Mouse (Mus musculus) forebrain, embryonic 10.5 days (tissue): ENCODE data around the gene Gm8764. TPM values are rescaled to one million over a fixed set of nuclear protein-coding genes. Genes with fewer than 3 reads are reported as not detected.
"Not testable (repeated sequence)": the region's sequence is repeated elsewhere in the genome, so short reads cannot be mapped to it uniquely, and the experiment has no call there.

Source experiments
- DNase-seq: peaks from one replicate; pipeline ENCODE4 v3.0.0-alpha.2; 2017; ENCODE audit warnings: low spot score; ENCODE audit errors: extremely low spot score
- H3K27ac ChIP-seq: fragments of 300-500 bp; sonication (generic); 2 replicates; pipeline ENCODE4 v1.5.1; 2016; ENCODE audit warnings: mild to moderate bottlenecking
- H3K27me3 ChIP-seq: fragments of 300-500 bp; sonication (generic); 2 replicates; pipeline ENCODE4 v1.6.1; 2016; ENCODE audit warnings: mild to moderate bottlenecking; ENCODE audit not compliant: poor library complexity, severe bottlenecking
- H3K36me3 ChIP-seq: fragments of 300-500 bp; sonication (generic); replicated peaks from 2 replicates; pipeline ENCODE4 v1.6.1; 2016; ENCODE audit warnings: mild to moderate bottlenecking, moderate library complexity
- H3K4me1 ChIP-seq: fragments of 300-500 bp; sonication (generic); 2 replicates; pipeline ENCODE4 v1.6.1; 2016
- H3K4me3 ChIP-seq: fragments of 300-500 bp; sonication (generic); 2 replicates; pipeline ENCODE4 v1.5.1; 2016; ENCODE audit warnings: mild to moderate bottlenecking, moderate library complexity
- H3K9me3 ChIP-seq: fragments of 300-500 bp; sonication (generic); 2 replicates; pipeline ENCODE4 v1.6.1; 2016; ENCODE audit warnings: mild to moderate bottlenecking, moderate library complexity
- WGBS: fragments of 180-500 bp; shearing (Covaris S2); methylation state at CpG from one replicate; pipeline ENCODE4 v1.1.7; 2016; 5-methylcytosine and 5-hydroxymethylcytosine counted together
- polyA plus RNA-seq: library from polyadenylated mRNA; unstranded; fragments of >200 nt; fragmentation: Nextera tagmentation; extraction: Ambion mirVana; gene quantifications from 2 replicates; pipeline ENCODE4 v1.2.1, GENCODE M21; 2016

Gm8764 gene
- polyA plus RNA-seq, result not detected in 2 replicates

DNA sequence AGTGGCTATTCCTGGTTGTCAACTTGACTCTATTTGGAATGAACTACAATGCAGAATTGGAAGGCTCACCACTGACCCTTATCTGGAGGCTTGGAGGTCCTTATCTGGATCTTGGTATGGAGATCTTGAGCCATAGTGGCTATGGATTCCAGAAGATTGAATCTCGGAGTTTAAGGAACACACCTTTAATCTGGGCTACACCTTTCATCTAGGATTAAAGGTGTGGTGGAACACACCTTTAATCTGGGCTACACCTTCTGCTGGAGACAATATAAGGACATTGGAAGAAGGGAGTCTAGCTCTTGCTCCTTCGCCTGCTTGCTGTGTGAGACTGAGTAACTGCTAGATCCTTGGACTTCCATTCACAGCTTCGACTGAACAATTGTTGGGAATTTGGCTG lies at the start of gene Gm8764:
Gene Gm8764, plus strand, starts transcription at position 301 of the 400 bp plus-strand sequence.
- H3K27me3 ChIP-seq, H3K27ac ChIP-seq, H3K9me3 ChIP-seq, H3K4me1 ChIP-seq, H3K36me3 ChIP-seq, DNase-seq, H3K4me3 ChIP-seq: not testable (repeated sequence)
- no CpG with 5 or more reads among the region's 3 CpGs for WGBS

DNA sequence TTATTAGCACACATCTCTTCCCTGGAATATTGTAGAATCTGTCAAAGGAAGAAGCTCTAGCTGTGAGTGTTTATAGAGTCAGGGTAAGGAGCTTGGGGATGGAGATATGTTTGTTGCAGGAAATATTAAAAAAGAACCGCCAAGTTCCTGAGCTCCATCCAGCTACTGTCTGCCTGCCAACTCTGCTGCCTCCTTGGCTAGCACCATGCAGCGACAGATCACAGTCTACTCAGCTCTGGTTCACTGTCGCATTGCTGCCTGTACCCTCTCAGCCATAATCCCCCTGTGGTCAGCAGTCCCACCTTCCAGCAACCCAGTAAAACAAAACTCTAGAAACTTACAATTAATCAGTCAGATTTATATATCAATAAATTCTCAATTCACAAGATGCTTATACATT lies 49.8 kb upstream of the Gm8764 start:
- Histone ChIP-seq H3K27me3 (no peaks in the 10 kb centered on the region), H3K27ac (no peak overlapping the region), H3K4me1 (no peaks in the 10 kb centered on the region), H3K9me3 (no peaks in the 10 kb centered on the region), H3K36me3 (no peaks in the 10 kb centered on the region), H3K4me3 (no peak overlapping the region)
- WGBS, result 86% methylated on average over 3 of the region's 3 CpGs
- DNase-seq, result no peak

DNA sequence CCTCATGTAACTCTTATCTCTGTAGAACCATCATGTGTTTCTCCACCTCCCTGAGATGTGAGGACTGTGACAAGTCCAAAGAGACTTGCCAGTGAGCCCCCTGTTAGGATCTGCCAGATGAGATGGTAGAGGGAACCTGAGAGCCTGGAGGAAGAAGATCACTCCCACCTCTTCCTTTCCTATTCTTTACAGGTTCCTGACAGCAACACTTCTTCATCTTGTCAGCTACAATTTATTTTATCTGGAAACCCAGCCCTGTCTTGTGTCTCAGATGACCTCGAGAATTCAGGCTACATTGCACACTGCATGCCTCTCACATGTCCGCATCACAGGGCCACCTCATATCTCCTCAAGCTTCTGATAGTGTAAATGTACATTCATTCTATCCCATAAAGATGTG lies 41.5 kb upstream of the Gm8764 start:
- DNase-seq, result no peak
- Histone ChIP-seq H3K4me3 (no peak overlapping the region), H3K36me3 (no peaks in the 10 kb centered on the region), H3K4me1 (no peaks in the 10 kb centered on the region), H3K27ac (no peak overlapping the region), H3K9me3 (no peaks in the 10 kb centered on the region), H3K27me3 (no peaks in the 10 kb centered on the region)
- 85% methylated on average over 2 of the region's 2 CpGs for WGBS

DNA sequence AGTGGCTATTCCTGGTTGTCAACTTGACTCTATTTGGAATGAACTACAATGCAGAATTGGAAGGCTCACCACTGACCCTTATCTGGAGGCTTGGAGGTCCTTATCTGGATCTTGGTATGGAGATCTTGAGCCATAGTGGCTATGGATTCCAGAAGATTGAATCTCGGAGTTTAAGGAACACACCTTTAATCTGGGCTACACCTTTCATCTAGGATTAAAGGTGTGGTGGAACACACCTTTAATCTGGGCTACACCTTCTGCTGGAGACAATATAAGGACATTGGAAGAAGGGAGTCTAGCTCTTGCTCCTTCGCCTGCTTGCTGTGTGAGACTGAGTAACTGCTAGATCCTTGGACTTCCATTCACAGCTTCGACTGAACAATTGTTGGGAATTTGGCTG lies 17.1 kb upstream of the Gm8764 start, which contains the start of gene Gm21293:
Gene Gm21293, plus strand, starts transcription at position 301 of the 400 bp plus-strand sequence.
- H3K27me3 ChIP-seq, H3K9me3 ChIP-seq, H3K27ac ChIP-seq, H3K4me3 ChIP-seq, H3K36me3 ChIP-seq, H3K4me1 ChIP-seq, DNase-seq: not testable (repeated sequence)
- no CpG with 5 or more reads among the region's 3 CpGs for WGBS

DNA sequence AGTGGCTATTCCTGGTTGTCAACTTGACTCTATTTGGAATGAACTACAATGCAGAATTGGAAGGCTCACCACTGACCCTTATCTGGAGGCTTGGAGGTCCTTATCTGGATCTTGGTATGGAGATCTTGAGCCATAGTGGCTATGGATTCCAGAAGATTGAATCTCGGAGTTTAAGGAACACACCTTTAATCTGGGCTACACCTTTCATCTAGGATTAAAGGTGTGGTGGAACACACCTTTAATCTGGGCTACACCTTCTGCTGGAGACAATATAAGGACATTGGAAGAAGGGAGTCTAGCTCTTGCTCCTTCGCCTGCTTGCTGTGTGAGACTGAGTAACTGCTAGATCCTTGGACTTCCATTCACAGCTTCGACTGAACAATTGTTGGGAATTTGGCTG lies 8.6 kb upstream of the Gm8764 start, which contains the start of gene Gm6763:
Gene Gm6763, plus strand, starts transcription at position 301 of the 400 bp plus-strand sequence.
- H3K9me3 ChIP-seq, H3K27me3 ChIP-seq, H3K4me3 ChIP-seq, DNase-seq, H3K27ac ChIP-seq, H3K4me1 ChIP-seq, H3K36me3 ChIP-seq: not testable (repeated sequence)
- WGBS, result no CpG with 5 or more reads among the region's 3 CpGs

DNA sequence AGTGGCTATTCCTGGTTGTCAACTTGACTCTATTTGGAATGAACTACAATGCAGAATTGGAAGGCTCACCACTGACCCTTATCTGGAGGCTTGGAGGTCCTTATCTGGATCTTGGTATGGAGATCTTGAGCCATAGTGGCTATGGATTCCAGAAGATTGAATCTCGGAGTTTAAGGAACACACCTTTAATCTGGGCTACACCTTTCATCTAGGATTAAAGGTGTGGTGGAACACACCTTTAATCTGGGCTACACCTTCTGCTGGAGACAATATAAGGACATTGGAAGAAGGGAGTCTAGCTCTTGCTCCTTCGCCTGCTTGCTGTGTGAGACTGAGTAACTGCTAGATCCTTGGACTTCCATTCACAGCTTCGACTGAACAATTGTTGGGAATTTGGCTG lies 8.4 kb downstream of the Gm8764 start, which contains the start of gene Gm21304:
Gene Gm21304, plus strand, starts transcription at position 301 of the 400 bp plus-strand sequence.
- not testable (repeated sequence) for H3K4me3 ChIP-seq, DNase-seq, H3K27ac ChIP-seq, H3K36me3 ChIP-seq, H3K9me3 ChIP-seq, H3K4me1 ChIP-seq, H3K27me3 ChIP-seq
- WGBS, result no CpG with 5 or more reads among the region's 3 CpGs

DNA sequence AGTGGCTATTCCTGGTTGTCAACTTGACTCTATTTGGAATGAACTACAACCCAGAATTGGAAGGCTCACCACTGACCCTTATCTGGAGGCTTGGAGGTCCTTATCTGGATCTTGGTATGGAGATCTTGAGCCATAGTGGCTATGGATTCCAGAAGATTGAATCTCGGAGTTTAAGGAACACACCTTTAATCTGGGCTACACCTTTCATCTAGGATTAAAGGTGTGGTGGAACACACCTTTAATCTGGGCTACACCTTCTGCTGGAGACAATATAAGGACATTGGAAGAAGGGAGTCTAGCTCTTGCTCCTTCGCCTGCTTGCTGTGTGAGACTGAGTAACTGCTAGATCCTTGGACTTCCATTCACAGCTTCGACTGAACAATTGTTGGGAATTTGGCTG lies 16.9 kb downstream of the Gm8764 start, which contains the start of gene Gm21312:
Gene Gm21312, plus strand, starts transcription at position 301 of the 400 bp plus-strand sequence.
- WGBS, result no CpG with 5 or more reads among the region's 3 CpGs
- DNase-seq, H3K27me3 ChIP-seq, H3K9me3 ChIP-seq, H3K4me3 ChIP-seq, H3K4me1 ChIP-seq, H3K27ac ChIP-seq, H3K36me3 ChIP-seq: not testable (repeated sequence)

DNA sequence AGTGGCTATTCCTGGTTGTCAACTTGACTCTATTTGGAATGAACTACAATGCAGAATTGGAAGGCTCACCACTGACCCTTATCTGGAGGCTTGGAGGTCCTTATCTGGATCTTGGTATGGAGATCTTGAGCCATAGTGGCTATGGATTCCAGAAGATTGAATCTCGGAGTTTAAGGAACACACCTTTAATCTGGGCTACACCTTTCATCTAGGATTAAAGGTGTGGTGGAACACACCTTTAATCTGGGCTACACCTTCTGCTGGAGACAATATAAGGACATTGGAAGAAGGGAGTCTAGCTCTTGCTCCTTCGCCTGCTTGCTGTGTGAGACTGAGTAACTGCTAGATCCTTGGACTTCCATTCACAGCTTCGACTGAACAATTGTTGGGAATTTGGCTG lies 25.4 kb downstream of the Gm8764 start, which contains the start of gene Gm20765:
Gene Gm20765, plus strand, starts transcription at position 301 of the 400 bp plus-strand sequence.
- not testable (repeated sequence) for DNase-seq, H3K4me1 ChIP-seq, H3K27me3 ChIP-seq, H3K27ac ChIP-seq, H3K36me3 ChIP-seq, H3K4me3 ChIP-seq, H3K9me3 ChIP-seq
- no CpG with 5 or more reads among the region's 3 CpGs for WGBS

DNA sequence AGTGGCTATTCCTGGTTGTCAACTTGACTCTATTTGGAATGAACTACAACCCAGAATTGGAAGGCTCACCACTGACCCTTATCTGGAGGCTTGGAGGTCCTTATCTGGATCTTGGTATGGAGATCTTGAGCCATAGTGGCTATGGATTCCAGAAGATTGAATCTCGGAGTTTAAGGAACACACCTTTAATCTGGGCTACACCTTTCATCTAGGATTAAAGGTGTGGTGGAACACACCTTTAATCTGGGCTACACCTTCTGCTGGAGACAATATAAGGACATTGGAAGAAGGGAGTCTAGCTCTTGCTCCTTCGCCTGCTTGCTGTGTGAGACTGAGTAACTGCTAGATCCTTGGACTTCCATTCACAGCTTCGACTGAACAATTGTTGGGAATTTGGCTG lies 33.9 kb downstream of the Gm8764 start, which contains the start of gene Gm4340:
Gene Gm4340, plus strand, starts transcription at position 301 of the 400 bp plus-strand sequence.
- H3K27me3 ChIP-seq, H3K4me1 ChIP-seq, DNase-seq, H3K36me3 ChIP-seq, H3K9me3 ChIP-seq, H3K4me3 ChIP-seq, H3K27ac ChIP-seq: not testable (repeated sequence)
- no CpG with 5 or more reads among the region's 3 CpGs for WGBS

DNA sequence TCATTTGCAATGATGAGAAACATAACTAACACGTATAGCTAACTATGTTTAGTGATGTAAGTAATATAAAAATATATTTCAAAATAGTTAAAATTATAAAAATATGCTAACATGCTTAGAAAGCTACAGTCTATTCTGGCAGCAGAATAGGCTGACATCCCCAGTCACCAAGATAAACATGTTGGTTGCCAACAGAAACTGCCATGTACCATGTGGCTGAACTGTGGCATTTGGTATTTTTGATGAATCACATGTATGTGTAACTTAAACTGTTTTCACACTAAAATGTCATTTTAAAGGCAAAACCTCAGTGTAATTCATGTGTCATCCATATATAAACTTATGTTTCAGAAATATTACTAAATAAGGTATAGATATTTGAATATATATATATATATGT lies 49.8 kb downstream of the Gm8764 start:
- Histone ChIP-seq H3K36me3 (no peaks in the 10 kb centered on the region), H3K4me3 (no peak overlapping the region), H3K9me3 (no peaks in the 10 kb centered on the region), H3K27ac (no peak overlapping the region), H3K27me3 (no peaks in the 10 kb centered on the region), H3K4me1 (no peaks in the 10 kb centered on the region)
- DNase-seq, result no peak
- WGBS, result 90% methylated on average over 1 of the region's 1 CpGs

DNA sequence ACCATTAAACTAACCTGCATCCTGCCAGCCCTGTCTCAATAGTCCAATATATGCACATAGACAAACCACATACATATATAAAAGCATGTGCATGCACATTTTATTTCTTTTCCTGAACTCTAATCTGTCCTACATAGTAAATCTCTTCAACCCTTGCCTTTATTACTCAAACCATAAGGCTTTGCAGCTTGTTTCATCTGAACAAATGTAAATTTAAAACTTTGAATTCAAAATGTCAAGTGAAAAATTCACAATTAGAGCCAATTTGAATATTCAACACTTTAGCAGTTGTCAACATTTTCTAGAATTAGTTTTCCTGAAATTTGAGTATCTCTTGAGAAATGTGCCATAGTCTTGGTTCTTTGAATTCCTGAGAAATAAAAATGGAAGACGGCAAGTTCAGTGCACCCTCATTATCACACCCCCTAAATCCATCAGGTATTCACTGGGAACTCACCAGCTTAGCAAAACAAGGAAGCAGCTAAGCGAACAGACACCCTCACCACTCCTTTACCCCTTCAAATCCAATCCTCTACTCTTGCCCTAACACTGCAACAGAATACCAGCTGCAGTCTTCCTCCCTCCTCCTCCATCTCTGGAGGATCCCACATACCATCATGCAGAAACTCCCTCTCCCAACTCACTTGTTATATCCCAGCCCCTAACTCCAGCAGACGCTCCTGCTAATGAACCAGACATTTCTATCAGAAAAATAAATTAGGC lies 50.6 kb downstream of the Gm8764 start:
- Histone ChIP-seq H3K9me3 (no peaks in the 10 kb centered on the region), H3K4me1 (no peaks in the 10 kb centered on the region), H3K27me3 (no peaks in the 10 kb centered on the region), H3K36me3 (no peaks in the 10 kb centered on the region), H3K27ac (no peak overlapping the region), H3K4me3 (no peak overlapping the region)
- WGBS, result 71% methylated on average over 3 of the region's 3 CpGs
- no peak for DNase-seq
